Mouse (Mus musculus) T-helper 17 cell (primary cell): Measurements from ENCODE around the gene Ebf4.

Experiments
- in situ Hi-C, 2 experiments: fragments of 300-600 bp; cut with MboI, MseI; formaldehyde crosslinking; loops; 1 replicate in 1 of 2; 2 replicates in 1 of 2; pipeline ENCODE4 v1.15.1; 2025; ENCODE audit warnings: high pct_unique_total_duplicates in 2 of 2

Gene Ebf4

GRCm38 (mm10) chr2:130293486-130293885 is 1.5 kb upstream of the Ebf4 start:
- in situ Hi-C loops, result loop anchor here (5.0 kb wide), 2 partner anchors 69 to 129 kb away; partner anchors contain the start of genes Pced1a (in 1 of the 2) and Vps16 (in 1 of the 2)

- in situ Hi-C loops, result loop anchor here (5.0 kb wide), 2 partner anchors 68 to 128 kb away; partner anchors contain the start of genes Pced1a (in 1 of the 2) and Vps16 (in 1 of the 2)
Observed at GRCm38 (mm10) chr2:130294218-130294935, 592 bp upstream of the Ebf4 start.

GRCm38 (mm10) chr2:130295331-130296133 is 563 bp downstream of the Ebf4 start:
- in situ Hi-C loops, result no loop called here

GRCm38 (mm10) chr2:130296134-130296745 is 1.3 kb downstream of the Ebf4 start:
- in situ Hi-C loops, result no loop called here

- in situ Hi-C loops, result no loop called here
Observed at GRCm38 (mm10) chr2:130297580-130297979, 2.6 kb downstream of the Ebf4 start.

GRCm38 (mm10) chr2:130303014-130303413 is 8.0 kb downstream of the Ebf4 start:
- in situ Hi-C loops, result no loop called here

- in situ Hi-C loops, result no loop called here
Observed at GRCm38 (mm10) chr2:130327057-130327456, 32.1 kb downstream of the Ebf4 start.

- in situ Hi-C loops, result no loop called here
Observed at GRCm38 (mm10) chr2:130329502-130329901, 34.5 kb downstream of the Ebf4 start.

- in situ Hi-C loops, result no loop called here
Observed at GRCm38 (mm10) chr2:130335112-130335511, 40.1 kb downstream of the Ebf4 start.

GRCm38 (mm10) chr2:130340464-130341219 is 45.7 kb downstream of the Ebf4 start:
- in situ Hi-C loops, result no loop called here

GRCm38 (mm10) chr2:130341220-130341580 is 46.2 kb downstream of the Ebf4 start:
- in situ Hi-C loops, result no loop called here

GRCm38 (mm10) chr2:130350376-130350775 is 55.4 kb downstream of the Ebf4 start:
- in situ Hi-C loops, result no loop called here

GRCm38 (mm10) chr2:130351758-130352339 is 56.9 kb downstream of the Ebf4 start:
- in situ Hi-C loops, result no loop called here

GRCm38 (mm10) chr2:130353411-130353810 is 58.4 kb downstream of the Ebf4 start:
- in situ Hi-C loops, result no loop called here

- in situ Hi-C loops, result no loop called here
Observed at GRCm38 (mm10) chr2:130353889-130354288, 58.9 kb downstream of the Ebf4 start.

- in situ Hi-C loops, result no loop called here
Observed at GRCm38 (mm10) chr2:130357551-130357950, 62.6 kb downstream of the Ebf4 start.

- in situ Hi-C loops, result no loop called here
Observed at GRCm38 (mm10) chr2:130358852-130359251, 63.9 kb downstream of the Ebf4 start.

GRCm38 (mm10) chr2:130362511-130363026 is 67.6 kb downstream of the Ebf4 start:
- in situ Hi-C loops, result loop anchor here in 1 of 2 experiments (5.0 kb wide), 1 partner anchor 70 kb away; no protein-coding TSS in a partner anchor

GRCm38 (mm10) chr2:130365211-130366094 is 70.5 kb downstream of the Ebf4 start:
- in situ Hi-C loops, result no loop called here

GRCm38 (mm10) chr2:130367386-130367785 is 72.4 kb downstream of the Ebf4 start:
- in situ Hi-C loops, result no loop called here
